Mouse (Mus musculus) embryonic facial prominence, embryonic 13.5 days (tissue): ENCODE measurements around the gene Cdipt. TPM values are rescaled to one million over a fixed set of nuclear protein-coding genes. Genes with fewer than 3 reads are reported as not detected.

ENCODE experiments used
- ATAC-seq: fragments of 200-750 bp; cut with Nextera tagmentation; 2 replicates; pipeline ENCODE4 v1.8.0; 2017; ENCODE audit warnings: low read depth; ENCODE audit not compliant: insufficient number of reproducible peaks, insufficient read depth, low FRiP score, low TSS enrichment
- H3K27ac ChIP-seq: fragments of 300-500 bp; sonication (generic); 2 replicates; pipeline ENCODE4 v1.5.1; 2015; ENCODE audit warnings: moderate library complexity, mild to moderate bottlenecking, inconsistent platforms
- H3K27me3 ChIP-seq: fragments of 300-500 bp; sonication (generic); 2 replicates; pipeline ENCODE4 v1.6.1; 2015; ENCODE audit warnings: mild to moderate bottlenecking, inconsistent platforms
- H3K36me3 ChIP-seq: fragments of 300-500 bp; sonication (generic); 2 replicates; pipeline ENCODE4 v1.6.1; 2015; ENCODE audit warnings: mild to moderate bottlenecking, inconsistent platforms
- H3K4me1 ChIP-seq: fragments of 300-500 bp; sonication (generic); 2 replicates; pipeline ENCODE4 v1.6.1; 2015; ENCODE audit warnings: inconsistent platforms
- H3K4me2 ChIP-seq: fragments of 300-500 bp; sonication (generic); 2 replicates; pipeline ENCODE4 v1.6.1; 2015; ENCODE audit warnings: moderate library complexity, mild to moderate bottlenecking, inconsistent platforms
- H3K4me3 ChIP-seq: fragments of 300-500 bp; sonication (generic); 2 replicates; pipeline ENCODE4 v1.5.1; 2015; ENCODE audit warnings: mild to moderate bottlenecking, inconsistent platforms
- H3K9ac ChIP-seq: fragments of 300-500 bp; sonication (generic); 2 replicates; pipeline ENCODE4 v1.6.1; 2015; ENCODE audit warnings: mild to moderate bottlenecking, inconsistent platforms
- H3K9me3 ChIP-seq: fragments of 300-500 bp; sonication (generic); 2 replicates; pipeline ENCODE4 v1.6.1; 2016; ENCODE audit warnings: inconsistent platforms
- WGBS: fragments of 180-500 bp; shearing (Covaris S2); methylation state at CpG from one replicate; pipeline ENCODE4 v1.1.7; 2015; ENCODE audit warnings: mixed read lengths; 5-methylcytosine and 5-hydroxymethylcytosine counted together
- polyA plus RNA-seq: library from polyadenylated mRNA; unstranded; fragments of >200 nt; fragmentation: Nextera tagmentation; extraction: Ambion mirVana; gene quantifications from 2 replicates; pipeline ENCODE4 v1.2.1, GENCODE M21; 2015

Cdipt gene
- 95.8 and 97.0 TPM in 2 replicates for polyA plus RNA-seq

GRCm38 (mm10) chr7:126975893-126975949 is at the start of gene Cdipt:
TSS of gene Cdipt (plus strand) at chr7:126975914.
- ATAC-seq: no peak
- Histone ChIP-seq H3K27ac (peak within 1 kb of the TSS; percentile 97), H3K27me3 (no peaks in the 10 kb centered on the region), H3K4me3 (peak within 1 kb of the TSS; percentile 85), H3K36me3 (peaks cover 27% of the 10 kb centered on the region), H3K9me3 (no peaks in the 10 kb centered on the region), H3K4me1 (peaks cover 10% of the 10 kb centered on the region), H3K9ac (peak within 1 kb of the TSS; percentile 96), H3K4me2 (peak within 1 kb of the TSS; percentile 89)
- WGBS: 0% methylated on average over 1 of the region's 1 CpGs

- WGBS: 28% methylated on average over 3 of the region's 3 CpGs
- H3K4me3 ChIP-seq: no peak overlapping the region
- ATAC-seq: no peak
Observed at GRCm38 (mm10) chr7:126926299-126926698, 49.4 kb upstream of the Cdipt start.

DNA sequence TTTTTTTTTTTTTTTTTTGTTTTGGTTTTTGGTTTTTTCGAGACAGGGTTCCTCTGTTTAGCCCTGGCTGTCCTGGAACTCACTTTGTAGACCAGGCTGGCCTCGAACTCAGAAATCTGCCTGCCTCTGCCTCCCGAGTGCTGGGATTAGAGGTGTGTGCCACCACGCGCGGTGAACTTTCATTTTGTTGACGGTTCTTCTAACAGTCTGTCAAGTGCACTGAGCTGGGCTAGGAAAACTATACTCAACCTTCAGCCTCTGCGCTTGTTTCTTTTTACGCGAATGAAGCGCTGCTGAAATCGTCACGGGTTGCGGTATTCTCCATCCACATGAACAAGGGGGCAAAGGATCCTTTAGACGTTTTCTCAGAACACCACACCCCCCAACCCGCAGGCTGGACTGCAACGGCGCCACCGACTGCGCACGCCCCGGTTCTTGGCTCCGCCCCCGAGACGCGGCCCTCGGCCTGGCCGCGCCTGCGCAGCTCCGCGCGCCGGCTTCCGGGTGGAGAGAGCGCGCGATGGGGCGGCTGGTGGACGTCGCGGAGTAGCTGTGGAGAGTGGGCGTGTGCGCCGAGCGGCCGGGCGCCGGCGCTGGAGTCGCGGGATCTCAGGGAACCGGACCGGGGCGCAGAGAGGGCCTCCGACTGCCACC is 47.2 kb upstream of the Cdipt start, which contains the start of gene Kctd13:
TSS of gene Kctd13 (plus strand) at position 496 of the 654 bp plus-strand sequence.
- ATAC-seq: peak; percentile 95

More at GRCm38 (mm10) chr7:126926299-126926698, 49.4 kb upstream of the Cdipt start:
- H3K4me2 ChIP-seq: no peak overlapping the region
- 0 out of 2 replicates have a peak overlapping the region, but pooled peaks have one; percentile 23 for H3K27ac ChIP-seq
- H3K9me3 ChIP-seq: no peaks in the 10 kb centered on the region
- H3K4me1 ChIP-seq: peaks cover 14% of the 10 kb centered on the region
- H3K36me3 ChIP-seq: peaks cover 9% of the 10 kb centered on the region; the same call in 1 of the 2 replicates
- no peaks in the 10 kb centered on the region for H3K27me3 ChIP-seq
- H3K9ac ChIP-seq: peak overlapping the region; percentile 32; the same call in 1 of the 2 replicates

DNA sequence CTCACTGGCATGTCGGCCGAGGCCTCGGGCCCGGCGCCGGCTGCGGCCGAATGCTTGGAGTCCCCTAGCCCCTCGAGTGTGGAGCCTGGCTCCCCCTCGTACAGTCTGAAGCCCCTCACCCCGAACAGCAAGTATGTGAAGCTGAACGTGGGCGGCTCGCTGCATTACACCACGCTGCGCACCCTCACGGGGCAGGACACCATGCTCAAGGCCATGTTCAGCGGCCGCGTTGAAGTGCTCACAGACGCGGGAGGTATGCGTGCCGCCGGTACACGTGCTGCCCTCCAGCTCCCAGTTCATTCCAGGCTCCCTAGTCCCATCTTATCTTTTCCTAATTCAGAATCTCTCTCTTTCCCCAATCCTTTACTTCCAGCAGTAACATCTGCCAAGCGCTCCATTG is 46.7 kb upstream of the Cdipt start:
- under 1% methylated on average over 27 of the region's 27 CpGs for WGBS
- H3K27ac ChIP-seq: peak overlapping the region; percentile 84
- peaks cover 12% of the 10 kb centered on the region for H3K4me1 ChIP-seq

More for the DNA sequence above, 47.2 kb upstream of the Cdipt start, which contains the start of gene Kctd13:
- Histone ChIP-seq H3K27me3 (no peaks in the 10 kb centered on the region), H3K9ac (peak within 1 kb of the TSS; percentile 84), H3K36me3 (peaks cover 24% of the 10 kb centered on the region), H3K4me1 (peaks cover 12% of the 10 kb centered on the region), H3K9me3 (no peaks in the 10 kb centered on the region), H3K27ac (peak within 1 kb of the TSS; percentile 84), H3K4me2 (peak within 1 kb of the TSS; percentile 92), H3K4me3 (peak within 1 kb of the TSS; percentile 76)
- WGBS: 4% methylated on average over 56 of the region's 56 CpGs

DNA sequence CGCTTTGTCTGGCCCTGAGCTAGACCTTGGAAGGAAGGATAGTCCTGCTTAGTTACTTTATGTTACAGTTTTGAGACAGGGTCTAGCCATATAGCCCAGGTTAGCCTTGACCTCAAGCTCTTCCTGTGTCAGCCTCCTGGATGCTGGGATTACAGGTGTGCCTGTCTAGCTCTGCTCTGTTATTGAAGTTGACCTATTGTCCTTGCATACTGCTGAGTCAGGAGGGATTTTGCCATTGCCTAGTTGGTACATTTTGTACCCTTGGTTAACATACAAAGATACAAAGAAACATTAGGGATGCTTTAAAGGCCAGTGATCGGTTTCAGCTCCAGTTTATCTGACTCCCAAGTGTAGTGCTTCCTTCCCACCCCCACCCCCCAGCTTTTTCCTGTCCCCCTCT is 43.1 kb upstream of the Cdipt start:
- no peak overlapping the region for H3K27ac ChIP-seq
- H3K9ac ChIP-seq: no peak overlapping the region
- 75% methylated on average over 2 of the region's 2 CpGs for WGBS
- peaks cover 12% of the 10 kb centered on the region for H3K4me1 ChIP-seq
- H3K9me3 ChIP-seq: no peaks in the 10 kb centered on the region
- H3K4me2 ChIP-seq: no peak overlapping the region
- no peak overlapping the region for H3K4me3 ChIP-seq
- no peaks in the 10 kb centered on the region for H3K27me3 ChIP-seq
- no peak for ATAC-seq
- peaks cover 46% of the 10 kb centered on the region for H3K36me3 ChIP-seq

More for the DNA sequence above, 46.7 kb upstream of the Cdipt start:
- ATAC-seq: peak; percentile 43
- H3K36me3 ChIP-seq: peaks cover 27% of the 10 kb centered on the region
- peak overlapping the region; percentile 92 for H3K4me2 ChIP-seq
- H3K4me3 ChIP-seq: peak overlapping the region; percentile 76
- no peaks in the 10 kb centered on the region for H3K9me3 ChIP-seq
- no peaks in the 10 kb centered on the region for H3K27me3 ChIP-seq
- peak overlapping the region; percentile 84 for H3K9ac ChIP-seq

GRCm38 (mm10) chr7:126941171-126941570 is 34.5 kb upstream of the Cdipt start:
- no peak overlapping the region for H3K27ac ChIP-seq
- H3K9me3 ChIP-seq: no peaks in the 10 kb centered on the region
- H3K4me3 ChIP-seq: no peak overlapping the region
- ATAC-seq: no peak
- H3K36me3 ChIP-seq: peaks cover 49% of the 10 kb centered on the region
- H3K4me2 ChIP-seq: no peak overlapping the region
- no peaks in the 10 kb centered on the region for H3K4me1 ChIP-seq
- 54% methylated on average over 6 of the region's 6 CpGs for WGBS
- H3K27me3 ChIP-seq: no peaks in the 10 kb centered on the region
- 0 out of 2 replicates have a peak overlapping the region, but pooled peaks have one; percentile 11 for H3K9ac ChIP-seq

- Histone ChIP-seq H3K9ac (no peak overlapping the region), H3K4me3 (no peak overlapping the region), H3K9me3 (no peaks in the 10 kb centered on the region), H3K36me3 (peaks cover 43% of the 10 kb centered on the region), H3K27me3 (no peaks in the 10 kb centered on the region), H3K4me2 (no peak overlapping the region), H3K27ac (no peak overlapping the region), H3K4me1 (no peaks in the 10 kb centered on the region)
- WGBS: 74% methylated on average over 5 of the region's 5 CpGs
- ATAC-seq: no peak
Observed at GRCm38 (mm10) chr7:126941801-126942200, 33.9 kb upstream of the Cdipt start.

- 40% methylated on average over 3 of the region's 3 CpGs for WGBS
- peaks cover 22% of the 10 kb centered on the region for H3K27me3 ChIP-seq
- no peak overlapping the region for H3K4me2 ChIP-seq
- H3K4me3 ChIP-seq: no peak overlapping the region
- peaks cover 22% of the 10 kb centered on the region; the same call in 1 of the 2 replicates for H3K36me3 ChIP-seq
- H3K9ac ChIP-seq: no peak overlapping the region
- no peaks in the 10 kb centered on the region for H3K9me3 ChIP-seq
- no peak overlapping the region for H3K27ac ChIP-seq
- peaks cover 14% of the 10 kb centered on the region for H3K4me1 ChIP-seq
- ATAC-seq: no peak
Observed at GRCm38 (mm10) chr7:126946530-126946929, 29.2 kb upstream of the Cdipt start.

DNA sequence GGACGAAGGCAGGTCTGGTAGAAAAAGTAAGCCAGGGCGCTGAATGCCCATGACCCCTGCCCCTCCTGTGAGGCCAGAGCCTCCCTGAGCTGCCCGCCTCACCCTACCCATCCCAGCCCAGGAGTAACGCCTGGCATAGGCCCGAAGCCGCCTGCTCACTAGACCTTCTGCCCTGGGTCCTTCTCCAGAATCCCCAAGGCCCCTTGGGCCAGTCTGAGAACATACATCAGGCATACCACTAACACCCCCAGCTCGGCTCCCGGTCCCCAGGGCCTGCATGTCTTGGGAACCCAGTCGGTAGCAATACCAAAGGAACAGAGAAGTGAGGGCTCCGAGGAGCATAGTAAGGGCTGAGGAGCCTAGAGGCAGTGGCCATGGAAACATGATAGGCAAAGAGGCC is 27.1 kb upstream of the Cdipt start:
- Histone ChIP-seq H3K4me3 (no peak overlapping the region), H3K27me3 (peaks cover 42% of the 10 kb centered on the region), H3K4me1 (peaks cover 14% of the 10 kb centered on the region), H3K36me3 (peaks cover 12% of the 10 kb centered on the region; the same call in 1 of the 2 replicates), H3K27ac (no peak overlapping the region), H3K9ac (no peak overlapping the region), H3K9me3 (no peaks in the 10 kb centered on the region), H3K4me2 (peak overlapping the region; percentile 99)
- no peak for ATAC-seq
- WGBS: 81% methylated on average over 10 of the region's 10 CpGs

DNA sequence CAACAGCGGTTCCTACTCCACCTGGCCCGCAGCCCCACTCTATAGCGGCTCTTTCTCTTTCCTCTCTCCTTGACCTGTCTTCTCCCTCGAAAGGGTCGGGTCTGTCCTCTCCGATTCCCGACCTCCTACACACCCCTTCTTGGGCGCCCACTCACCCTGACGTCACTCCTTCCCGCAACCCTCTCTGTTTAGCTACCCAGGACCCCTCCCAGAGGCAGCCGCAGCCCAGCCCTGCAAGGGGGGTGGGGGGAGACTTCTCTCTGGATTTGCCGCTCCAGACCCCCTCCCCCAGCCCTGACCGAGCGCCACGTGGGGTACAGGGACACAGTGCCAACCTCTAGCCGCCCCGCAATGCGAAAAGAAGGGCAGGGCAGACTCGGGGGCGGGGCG is 26.3 kb upstream of the Cdipt start, which contains the start of gene Asphd1:
TSS of gene Asphd1 (minus strand) at position 180 of the 390 bp plus-strand sequence.
- peak within 1 kb of the TSS; percentile 52 for H3K4me3 ChIP-seq
- peak; percentile 50; the same call in 1 of the 2 replicates for ATAC-seq
- H3K9ac ChIP-seq: peak within 1 kb of the TSS; percentile 67
- peak within 1 kb of the TSS; percentile 99 for H3K4me2 ChIP-seq
- peaks cover 14% of the 10 kb centered on the region for H3K4me1 ChIP-seq
- 2% methylated on average over 21 of the region's 21 CpGs for WGBS
- H3K36me3 ChIP-seq: peaks cover 10% of the 10 kb centered on the region; the same call in 1 of the 2 replicates
- H3K9me3 ChIP-seq: no peaks in the 10 kb centered on the region
- peaks cover 47% of the 10 kb centered on the region for H3K27me3 ChIP-seq
- no peak within 1 kb of the TSS for H3K27ac ChIP-seq

DNA sequence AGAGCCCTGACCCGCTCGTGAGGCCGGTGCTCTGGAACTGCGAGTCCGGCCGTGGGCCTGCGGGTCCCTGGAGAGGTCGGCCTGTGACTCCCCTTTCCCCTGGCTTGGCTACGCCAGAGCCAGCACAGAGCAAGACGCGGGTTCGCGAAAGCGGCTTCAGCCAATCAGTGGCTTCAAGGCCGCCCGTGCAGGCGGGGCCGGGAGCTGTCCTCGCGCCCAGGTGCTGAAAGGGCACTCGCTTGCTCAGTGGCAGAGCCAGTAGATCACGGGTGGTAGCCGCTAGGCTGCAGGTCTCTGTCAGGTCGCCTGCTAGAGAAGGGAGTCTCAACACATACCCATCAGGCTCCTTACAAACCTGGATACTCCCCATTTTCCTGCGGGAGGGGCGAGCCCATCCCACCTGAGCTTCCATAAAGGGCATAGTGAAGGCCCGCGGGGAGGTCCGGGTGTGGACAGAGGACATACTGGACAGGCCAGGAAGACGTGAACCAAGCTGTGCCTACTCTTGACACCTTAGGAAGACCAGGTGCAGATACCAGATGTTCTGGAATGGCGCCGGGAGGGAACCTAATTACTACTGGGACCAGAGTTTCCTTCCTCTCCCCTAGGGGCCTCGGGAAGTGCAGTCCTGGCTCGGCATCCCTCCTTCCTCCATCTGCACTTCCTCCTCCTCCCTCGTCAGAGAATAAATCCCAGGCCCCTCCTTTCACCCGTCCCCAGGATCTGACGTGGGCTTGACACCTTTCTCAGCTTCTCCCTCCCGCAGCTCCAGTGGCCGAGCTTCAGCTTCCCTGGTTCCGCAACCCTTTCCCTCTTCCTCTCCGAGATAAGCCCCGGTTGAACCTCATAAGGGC is 25.7 kb upstream of the Cdipt start, which contains the start of gene Sez6l2:
TSS of gene Sez6l2 (plus strand) at position 771 of the 854 bp plus-strand sequence.
- peak; percentile 82 for ATAC-seq
- Histone ChIP-seq H3K4me3 (peak within 1 kb of the TSS; percentile 52), H3K36me3 (peaks cover 4% of the 10 kb centered on the region; the same call in 1 of the 2 replicates), H3K4me2 (peak within 1 kb of the TSS; percentile 99), H3K9ac (peak within 1 kb of the TSS; percentile 67), H3K27ac (no peak within 1 kb of the TSS), H3K4me1 (peaks cover 14% of the 10 kb centered on the region), H3K9me3 (no peaks in the 10 kb centered on the region), H3K27me3 (peaks cover 47% of the 10 kb centered on the region)
- under 1% methylated on average over 42 of the region's 42 CpGs for WGBS
